Mouse (Mus musculus) lung, postnatal 0 days (tissue): Measurements from ENCODE around the gene Galnt13. TPM values are rescaled to one million over a fixed set of nuclear protein-coding genes. Genes with fewer than 3 reads are reported as not detected.
"Not testable (repeated sequence)": the region's sequence is repeated elsewhere in the genome, so short reads cannot be mapped to it uniquely, and the experiment has no call there.

Source experiments
- ATAC-seq: fragments of 200-750 bp; cut with Nextera tagmentation; 2 replicates; pipeline ENCODE4 v1.8.0; 2017; ENCODE audit warnings: moderate library complexity
- DNase-seq: peaks from one replicate; pipeline ENCODE4 v3.0.0-alpha.2; 2016; ENCODE audit warnings: low spot score
- H3K27ac ChIP-seq: fragments of 300-500 bp; sonication (generic); 2 replicates; pipeline ENCODE4 v1.5.1; 2014; ENCODE audit warnings: antibody characterized with exemption, mild to moderate bottlenecking, low read length, mixed read lengths
- H3K27me3 ChIP-seq: fragments of 300-500 bp; sonication (generic); replicated peaks from 2 replicates; pipeline ENCODE4 v1.6.1; 2014; ENCODE audit warnings: low read length, mixed read lengths; ENCODE audit not compliant: insufficient read depth
- H3K36me3 ChIP-seq: fragments of 300-500 bp; sonication (generic); 2 replicates; pipeline ENCODE4 v1.6.1; 2014; ENCODE audit warnings: low read length, mixed read lengths; ENCODE audit not compliant: insufficient read depth
- H3K4me1 ChIP-seq: fragments of 300-500 bp; sonication (generic); 2 replicates; pipeline ENCODE4 v1.6.1; 2014; ENCODE audit warnings: antibody characterized with exemption, low read depth, low read length, mixed read lengths; ENCODE audit not compliant: insufficient read depth
- H3K4me2 ChIP-seq: fragments of 300-500 bp; sonication (generic); replicated peaks from 2 replicates; pipeline ENCODE4 v1.6.1; 2014; ENCODE audit warnings: low read depth, mild to moderate bottlenecking, low read length, moderate library complexity, mixed read lengths
- H3K4me3 ChIP-seq: fragments of 300-500 bp; sonication (generic); 2 replicates; pipeline ENCODE4 v1.5.1; 2014; ENCODE audit warnings: low read depth, low read length
- H3K9ac ChIP-seq: fragments of 300-500 bp; sonication (generic); replicated peaks from 2 replicates; pipeline ENCODE4 v1.6.1; 2014; ENCODE audit warnings: low read depth, mild to moderate bottlenecking
- H3K9me3 ChIP-seq: fragments of 300-500 bp; sonication (generic); 2 replicates; pipeline ENCODE4 v1.6.1; 2016; ENCODE audit warnings: low read length, mixed read lengths
- CTCF ChIP-seq: IDR thresholded peaks from 2 replicates; pipeline ENCODE4 v1.5.1; 2016; ENCODE audit warnings: antibody characterized with exemption, mild to moderate bottlenecking
- EP300 ChIP-seq: IDR thresholded peaks from 2 replicates; pipeline ENCODE4 v1.6.1; 2016; ENCODE audit warnings: antibody characterized with exemption, mild to moderate bottlenecking, control low read depth
- WGBS: fragments of 180-500 bp; shearing (Covaris S2); extraction: QIAGEN DNeasy Blood & Tissue Kit; methylation state at CpG from one replicate; pipeline ENCODE4 v1.1.7; 2014; 5-methylcytosine and 5-hydroxymethylcytosine counted together
- polyA plus RNA-seq: library from polyadenylated mRNA; unstranded; fragments of >200 nt; fragmentation: Nextera tagmentation; extraction: Ambion mirVana; gene quantifications from 2 replicates; pipeline ENCODE4 v1.2.1, GENCODE M21; 2015

Galnt13 gene
- polyA plus RNA-seq, 1 experiment from 2014 or later = 0.74 TPM

DNA sequence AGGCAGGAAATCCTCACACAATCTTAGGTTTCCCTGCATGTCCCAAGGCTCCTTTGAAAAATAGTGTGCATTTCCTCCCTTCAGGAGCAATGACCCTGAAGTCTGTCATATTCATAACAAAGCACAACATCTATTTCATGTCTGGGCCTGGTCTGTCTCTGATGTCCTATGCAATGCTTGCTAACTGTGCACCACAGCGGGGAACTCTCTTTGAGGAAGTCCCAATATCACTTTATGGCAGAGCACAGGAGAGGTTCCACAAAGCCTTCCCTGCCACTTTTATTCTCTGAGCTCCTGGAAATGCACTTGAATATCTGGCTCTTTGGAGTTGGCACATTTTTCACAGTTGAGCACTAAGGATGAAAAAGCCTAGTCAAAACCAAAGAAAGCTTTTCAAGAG, 547.7 kb downstream of the Galnt13 start:
- Histone ChIP-seq H3K9me3 (no peaks in the 10 kb centered on the region), H3K27ac (no peak overlapping the region), H3K27me3 (no peaks in the 10 kb centered on the region), H3K36me3 (no peaks in the 10 kb centered on the region), H3K4me2 (no peak overlapping the region), H3K4me1 (no peaks in the 10 kb centered on the region), H3K4me3 (no peak overlapping the region), H3K9ac (no peak overlapping the region)
- no peak for DNase-seq
- TF ChIP-seq EP300 (no peak), CTCF (no peak)
- no peak for ATAC-seq
- 54% methylated on average over 1 of the region's 1 CpGs for WGBS

DNA sequence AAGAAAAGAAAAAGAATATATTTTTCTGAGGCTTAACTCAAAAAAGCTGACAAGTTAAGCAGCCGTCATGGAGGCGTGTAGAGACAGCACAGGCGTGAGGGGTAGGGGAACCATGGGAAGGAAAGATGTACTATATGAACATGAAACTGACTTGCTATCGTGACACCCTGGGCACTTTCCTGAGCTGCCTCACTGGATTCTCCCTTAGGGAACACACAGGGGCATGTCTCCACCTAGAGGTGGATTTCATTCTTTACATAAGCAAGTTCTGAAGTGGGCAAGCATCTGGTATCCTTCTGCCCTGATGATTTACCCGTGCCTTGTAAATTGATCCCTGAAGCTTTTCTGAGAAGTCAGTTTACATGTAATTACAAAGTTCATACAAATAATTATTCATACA, 586.4 kb downstream of the Galnt13 start:
- DNase-seq, H3K9ac ChIP-seq, ATAC-seq, H3K4me2 ChIP-seq, H3K27ac ChIP-seq, H3K4me1 ChIP-seq, H3K27me3 ChIP-seq, H3K9me3 ChIP-seq, H3K36me3 ChIP-seq, H3K4me3 ChIP-seq: not testable (repeated sequence)
- no CpG with 5 or more reads among the region's 5 CpGs for WGBS

DNA sequence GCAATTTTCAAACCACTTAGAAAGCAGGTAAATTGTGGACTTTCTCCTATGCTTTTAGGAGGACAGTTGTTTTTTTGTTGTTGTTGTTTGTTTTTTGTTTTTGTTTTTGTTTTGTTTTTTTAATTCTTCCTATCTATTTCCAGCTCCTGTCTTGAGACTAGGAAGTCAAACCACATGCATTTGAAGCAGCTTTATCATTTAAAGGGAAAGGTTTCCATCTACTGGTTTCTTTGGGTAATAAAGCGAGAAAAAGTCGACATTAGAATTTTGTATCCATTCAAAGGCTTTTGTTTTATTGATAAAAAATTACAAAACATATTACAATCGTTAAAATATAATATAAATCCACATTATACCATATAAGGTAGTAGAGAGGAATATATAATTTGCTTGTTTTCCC, 598.5 kb downstream of the Galnt13 start:
- Histone ChIP-seq H3K36me3 (no peaks in the 10 kb centered on the region), H3K27ac (no peak overlapping the region), H3K4me1 (no peaks in the 10 kb centered on the region), H3K4me3 (no peak overlapping the region), H3K9ac (no peak overlapping the region), H3K27me3 (no peaks in the 10 kb centered on the region), H3K4me2 (no peak overlapping the region), H3K9me3 (no peaks in the 10 kb centered on the region)
- WGBS = 47% methylated on average over 3 of the region's 3 CpGs
- TF ChIP-seq CTCF (no peak), EP300 (no peak)
- DNase-seq (no peak), ATAC-seq (no peak)

DNA sequence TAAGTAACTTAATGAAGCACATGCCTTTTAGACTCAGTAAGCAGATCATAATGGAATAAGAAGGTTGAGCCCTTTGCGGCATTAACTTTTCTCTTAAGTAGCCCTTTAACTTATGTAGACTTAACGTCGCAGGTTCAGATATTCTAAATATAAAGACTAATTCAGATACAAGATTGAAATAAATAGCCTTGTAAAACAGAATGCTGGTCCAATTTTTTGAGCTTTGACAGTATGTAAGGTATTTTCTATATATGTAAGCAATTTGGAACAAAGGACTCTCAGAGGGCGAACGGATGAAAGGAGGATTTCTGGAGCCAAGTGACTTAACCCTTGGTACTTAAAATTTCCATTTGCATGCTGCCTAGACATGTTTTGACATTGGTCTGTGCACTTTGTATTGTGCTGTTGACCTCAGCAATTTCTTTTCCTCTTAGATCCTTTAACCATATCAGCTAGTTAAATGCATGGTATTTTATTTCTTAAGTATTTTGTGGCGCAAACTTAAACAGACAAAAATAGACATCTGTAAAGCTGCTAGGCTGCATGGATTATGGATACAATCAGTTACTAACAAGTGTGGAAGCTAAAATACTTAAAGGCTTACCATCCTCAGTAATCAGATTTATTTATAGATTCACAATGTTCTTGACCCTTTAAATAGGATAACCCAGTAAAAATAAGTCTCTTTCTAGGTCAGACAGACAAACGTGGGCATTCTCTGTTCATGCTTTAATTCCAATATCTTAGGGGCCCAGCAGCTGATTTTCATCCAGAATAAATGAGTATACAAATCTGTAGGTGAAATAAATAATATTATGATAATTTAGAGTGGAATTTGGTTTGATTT, 629.6 kb downstream of the Galnt13 start:
- Histone ChIP-seq H3K9me3 (no peaks in the 10 kb centered on the region), H3K4me3 (no peak overlapping the region), H3K27me3 (no peaks in the 10 kb centered on the region), H3K9ac (no peak overlapping the region), H3K4me1 (no peaks in the 10 kb centered on the region), H3K27ac (no peak overlapping the region), H3K4me2 (no peak overlapping the region), H3K36me3 (no peaks in the 10 kb centered on the region)
- TF ChIP-seq EP300 (no peak), CTCF (no peak)
- ATAC-seq = no peak
- DNase-seq = no peak
- WGBS = 81% methylated on average over 7 of the region's 7 CpGs

DNA sequence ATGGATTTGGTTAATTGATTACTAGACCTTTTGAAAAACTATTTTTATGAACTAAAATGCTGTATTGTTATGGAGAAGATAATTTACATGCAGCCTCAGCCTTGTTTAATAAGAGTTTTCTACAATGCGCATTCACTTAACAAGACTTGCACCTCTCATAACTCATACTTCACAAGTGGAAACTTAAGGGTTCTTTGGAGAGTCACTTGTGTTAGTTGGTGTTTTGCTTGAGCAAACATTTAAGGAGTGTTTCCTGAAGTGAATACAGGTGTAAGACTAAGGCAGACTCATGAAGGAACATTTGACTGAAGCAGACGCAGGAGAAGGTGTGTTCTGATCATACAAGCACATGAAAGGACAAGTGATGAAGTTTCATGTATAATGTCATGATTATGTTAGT, 649.5 kb downstream of the Galnt13 start:
- TF ChIP-seq CTCF (no peak), EP300 (peak; percentile 37; the same call in 1 of the 2 replicates)
- Histone ChIP-seq H3K9ac (no peak overlapping the region), H3K9me3 (no peaks in the 10 kb centered on the region), H3K4me2 (no peak overlapping the region), H3K4me1 (no peaks in the 10 kb centered on the region), H3K27ac (no peak overlapping the region), H3K27me3 (no peaks in the 10 kb centered on the region), H3K36me3 (no peaks in the 10 kb centered on the region), H3K4me3 (no peak overlapping the region)
- 61% methylated on average over 2 of the region's 2 CpGs for WGBS
- ATAC-seq (peak; percentile 76), DNase-seq (peak; percentile 71)

DNA sequence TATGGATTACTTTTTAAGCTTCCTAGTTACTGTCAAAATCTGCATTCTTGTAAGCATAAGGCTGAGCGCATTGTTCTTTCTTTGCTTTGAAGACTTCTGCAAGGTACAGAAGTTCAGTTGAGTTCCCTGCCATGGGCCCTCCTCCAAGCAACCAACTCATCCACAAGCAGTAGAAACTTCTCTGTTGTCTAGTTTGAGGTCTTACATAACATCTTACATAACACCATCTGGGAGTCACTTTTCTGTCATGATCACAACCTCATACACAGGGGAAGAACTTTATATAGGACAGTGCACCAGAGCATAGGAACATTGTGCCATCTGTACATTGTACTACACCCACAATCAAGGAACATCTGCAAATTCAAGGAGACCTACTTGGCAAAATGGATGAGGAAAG, 651.9 kb downstream of the Galnt13 start:
- Histone ChIP-seq H3K4me1 (no peaks in the 10 kb centered on the region), H3K9ac (no peak overlapping the region), H3K9me3 (no peaks in the 10 kb centered on the region), H3K4me3 (no peak overlapping the region), H3K27ac (no peak overlapping the region), H3K4me2 (no peak overlapping the region), H3K36me3 (no peaks in the 10 kb centered on the region), H3K27me3 (no peaks in the 10 kb centered on the region)
- WGBS = 100% methylated on average over 1 of the region's 1 CpGs
- no peak for TF ChIP-seq EP300
- no peak for TF ChIP-seq CTCF
- DNase-seq (no peak), ATAC-seq (no peak)
